Mouse (Mus musculus) cerebellum, adult 9-11 months (tissue): Measurements from ENCODE around the gene Pibf1.

ENCODE experiments used
- DNase-seq: peaks from one replicate; pipeline ENCODE4 v3.0.0; 2022

Pibf1 gene

DNA sequence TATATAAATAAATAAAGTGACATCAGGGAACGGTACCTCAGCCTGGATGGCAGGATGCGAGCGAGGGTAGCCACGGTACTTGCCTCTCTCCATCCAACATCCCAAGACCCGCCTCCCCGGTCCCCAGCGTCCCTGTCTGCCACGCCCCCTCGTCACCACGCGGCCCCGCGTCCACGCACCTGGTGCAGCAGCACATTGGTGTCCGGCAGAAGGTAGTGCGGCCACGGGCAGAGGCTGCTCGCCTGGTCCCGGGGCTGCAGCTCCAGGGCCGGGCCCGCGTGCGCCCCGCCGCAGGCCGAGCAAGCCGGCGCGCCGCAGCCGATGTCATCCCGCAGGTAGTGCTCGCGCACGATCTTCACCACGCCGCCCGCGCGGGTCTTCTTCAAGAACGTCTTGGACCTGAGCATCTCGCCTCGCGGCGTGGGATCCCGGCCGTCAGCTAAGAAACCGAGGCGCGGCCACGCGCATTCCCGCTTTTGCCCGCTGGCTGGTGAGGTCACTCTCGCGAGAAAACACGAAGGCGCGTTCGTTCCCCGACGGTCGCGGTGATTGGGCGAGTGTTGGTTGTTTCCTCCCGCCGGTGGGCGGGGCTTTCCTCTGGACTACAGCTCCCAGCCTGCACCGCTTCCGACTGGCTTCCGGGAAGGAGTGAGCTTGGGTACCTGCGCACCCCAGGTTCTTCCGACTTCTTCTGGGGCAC lies at the start of gene Pibf1, which contains the start of gene Dis3:
Pibf1 (plus strand) TSS at position 158 of the 700 bp plus-strand sequence.
Dis3 (minus strand) TSS at position 504 of the 700 bp plus-strand sequence.
- peak; percentile 99 for DNase-seq

DNA sequence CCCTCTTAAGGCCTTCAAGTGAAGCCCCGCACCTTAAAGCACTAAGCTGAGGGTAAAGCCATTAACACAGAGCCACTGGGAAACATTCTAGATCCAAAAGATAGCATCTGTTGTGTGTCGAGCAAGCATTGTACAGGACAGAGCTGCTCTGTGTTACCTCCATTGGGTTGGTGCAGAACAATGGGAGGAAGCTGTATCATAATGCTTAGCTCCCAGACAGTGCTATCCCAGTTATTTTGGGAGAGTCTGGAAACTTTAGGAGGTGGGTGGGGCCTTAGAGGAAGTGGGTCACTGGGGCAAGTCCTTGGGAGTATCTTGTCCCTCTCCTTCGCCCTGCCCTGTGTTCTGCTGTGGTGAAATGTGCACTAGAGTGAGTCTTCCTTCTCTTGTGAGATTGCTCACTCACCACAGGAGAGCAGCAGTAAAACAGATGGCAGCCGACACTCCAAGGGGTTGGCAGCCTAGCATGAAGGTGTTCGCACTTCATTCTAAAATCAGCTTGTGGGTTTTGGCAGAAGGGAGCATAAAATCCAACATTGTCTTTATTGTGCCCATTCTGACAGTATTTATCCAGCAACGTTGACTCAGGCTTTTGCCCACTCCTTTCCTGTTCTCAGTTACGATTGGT lies 40.2 kb upstream of the Pibf1 start:
- peak; percentile 46 for DNase-seq

DNA sequence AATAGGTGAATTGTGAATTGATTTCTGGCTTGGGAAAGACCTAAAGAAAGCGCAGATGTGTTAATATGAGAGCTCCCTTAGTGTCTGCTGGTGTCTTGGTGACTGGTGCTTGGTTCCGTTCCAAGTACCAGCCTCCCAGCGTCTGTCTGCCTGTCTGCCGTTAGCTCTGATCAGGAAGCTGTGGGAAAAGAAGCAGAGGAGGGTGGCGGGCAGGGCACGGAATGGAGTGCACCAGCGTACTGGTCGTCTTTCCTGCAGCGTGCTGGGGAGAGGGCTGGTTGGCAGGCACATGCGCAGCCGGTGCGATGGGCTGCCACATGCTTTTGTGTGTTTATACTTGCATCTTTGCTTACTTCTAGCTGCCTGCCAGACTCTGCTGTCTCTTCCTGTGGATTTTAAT lies 38.6 kb upstream of the Pibf1 start:
- DNase-seq = peak; percentile 16

DNA sequence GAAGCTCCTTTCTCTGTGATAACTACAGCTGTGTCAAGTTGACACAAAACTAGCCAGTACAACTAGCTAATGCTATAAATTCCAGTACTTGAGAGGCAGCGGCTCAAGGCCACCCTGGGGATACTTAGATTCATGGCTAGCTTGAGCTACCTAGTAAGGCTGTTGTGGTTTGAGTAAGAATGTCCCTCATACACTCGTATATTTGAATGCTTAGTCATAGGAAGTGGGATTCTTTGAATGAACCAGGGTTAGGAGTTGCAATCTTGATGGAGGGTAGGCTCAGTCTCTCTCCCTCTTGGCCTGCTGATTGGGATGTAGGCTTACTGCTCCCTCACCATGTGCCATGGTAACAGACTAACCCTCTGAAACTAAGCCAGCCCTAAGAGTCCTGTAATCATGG lies 36.1 kb upstream of the Pibf1 start:
- no peak for DNase-seq

DNA sequence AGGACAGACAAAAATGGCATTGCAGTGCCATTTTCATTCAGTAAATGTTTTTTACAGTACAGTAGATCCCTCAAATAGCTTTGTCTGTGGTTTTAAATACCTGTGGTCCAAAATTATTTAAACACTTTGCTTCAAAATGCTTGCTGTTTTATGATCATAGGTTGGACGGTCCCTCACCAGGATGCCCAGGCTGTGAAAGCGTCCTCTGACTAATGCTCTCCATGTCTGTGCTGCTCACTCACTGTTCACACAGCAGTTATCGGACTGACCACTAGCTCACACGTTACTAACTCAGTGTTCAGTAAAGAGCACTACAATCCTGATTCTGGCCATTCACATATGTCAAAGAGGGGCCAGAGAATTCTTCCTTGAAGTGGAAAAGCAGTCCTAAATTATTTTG lies 28.1 kb upstream of the Pibf1 start:
- no peak for DNase-seq

DNA sequence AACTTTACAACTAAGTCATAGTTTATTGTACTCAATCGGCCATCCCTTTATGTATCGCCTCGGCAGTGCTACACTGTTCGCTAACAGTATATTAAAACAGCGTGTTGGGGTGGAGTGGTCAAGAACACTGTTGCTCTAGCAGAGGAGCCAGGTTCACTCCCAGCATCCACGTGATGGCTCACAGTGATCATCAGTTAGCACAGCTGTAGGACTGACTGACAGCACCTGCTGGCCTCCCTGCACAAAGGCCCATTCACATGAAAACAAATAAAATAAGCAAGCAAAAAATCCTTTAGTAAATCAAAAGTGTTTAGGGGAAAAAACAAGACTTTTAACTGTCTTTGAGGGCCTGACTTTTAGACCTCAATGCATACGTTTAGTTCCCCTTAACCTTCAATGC lies 10.3 kb upstream of the Pibf1 start:
- DNase-seq = no peak

DNA sequence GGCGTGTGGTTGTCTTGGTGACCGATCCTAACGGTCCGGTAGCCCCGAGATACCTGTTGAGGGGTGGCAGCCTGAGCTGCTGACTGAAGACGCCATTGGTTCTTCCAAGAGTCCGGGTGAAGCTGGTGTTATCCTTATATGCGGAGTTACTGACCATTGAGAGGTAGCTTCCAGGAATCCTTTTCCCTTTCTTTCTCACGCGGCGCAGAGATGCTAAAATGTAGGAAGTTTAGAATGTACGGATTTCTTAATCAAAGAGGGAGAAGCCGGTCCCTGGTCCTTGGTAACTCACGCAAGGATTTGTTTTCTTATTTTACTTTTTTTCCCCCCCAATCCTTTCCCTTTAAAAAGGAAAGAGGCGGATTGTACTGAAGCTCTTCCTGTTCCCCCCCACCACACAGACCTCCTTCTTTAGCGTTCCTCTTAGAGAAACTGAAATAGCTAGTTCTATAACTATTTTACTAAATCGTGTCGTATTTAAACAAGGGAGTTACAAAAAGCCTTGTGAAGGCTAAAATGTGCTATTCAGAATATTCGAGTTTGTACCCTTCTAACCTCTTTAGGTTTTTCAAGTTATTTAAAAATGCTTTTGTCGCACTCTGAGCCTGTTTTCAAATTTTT lies 853 bp downstream of the Pibf1 start:
- DNase-seq = no peak

DNA sequence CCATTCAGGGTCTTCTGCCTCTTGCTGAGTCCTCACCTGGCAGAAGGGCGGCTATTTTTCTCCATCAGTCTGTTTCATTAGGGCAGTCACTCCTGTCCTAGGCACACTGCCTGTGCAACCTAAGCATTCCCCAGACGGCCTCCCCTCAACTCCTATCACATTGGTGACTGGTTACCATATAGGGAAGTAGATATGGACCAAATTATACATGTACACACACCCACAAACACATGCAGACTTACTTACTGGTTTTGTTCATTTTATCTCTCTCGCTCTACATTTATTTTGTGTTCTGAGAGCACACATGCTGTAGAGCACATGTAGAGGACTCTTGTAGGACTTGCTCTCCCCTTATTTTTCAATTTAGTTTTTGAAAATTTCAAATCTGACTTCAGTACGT lies 3.8 kb downstream of the Pibf1 start:
- no peak for DNase-seq

DNA sequence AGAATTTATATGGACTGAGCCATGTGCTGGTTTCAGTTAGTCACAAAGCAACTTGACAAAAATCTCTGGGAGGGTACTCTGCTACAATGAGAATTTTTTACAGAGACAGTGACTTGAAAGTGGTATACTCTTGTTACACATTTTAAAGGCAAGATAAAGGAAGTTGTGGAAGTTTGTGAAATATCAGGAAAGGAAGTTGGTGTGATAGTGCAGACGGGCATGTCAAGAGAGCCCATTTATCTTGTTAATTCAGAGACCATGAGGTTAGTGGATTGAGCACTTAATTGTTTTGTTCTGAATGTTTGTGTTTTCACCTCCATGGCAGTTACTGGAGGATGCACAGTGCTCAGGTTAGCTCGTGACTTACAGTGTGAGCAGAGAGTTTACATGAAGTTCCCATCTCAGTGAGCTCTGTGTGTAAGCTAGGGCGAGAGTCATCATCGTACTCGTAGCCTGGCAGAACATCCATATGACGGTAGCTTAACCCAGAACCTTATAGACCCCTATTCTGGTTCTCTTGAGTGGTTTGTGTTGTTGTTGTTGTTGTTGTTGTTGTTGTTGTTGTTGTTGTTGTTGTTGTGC lies 5.4 kb downstream of the Pibf1 start:
- no peak for DNase-seq

DNA sequence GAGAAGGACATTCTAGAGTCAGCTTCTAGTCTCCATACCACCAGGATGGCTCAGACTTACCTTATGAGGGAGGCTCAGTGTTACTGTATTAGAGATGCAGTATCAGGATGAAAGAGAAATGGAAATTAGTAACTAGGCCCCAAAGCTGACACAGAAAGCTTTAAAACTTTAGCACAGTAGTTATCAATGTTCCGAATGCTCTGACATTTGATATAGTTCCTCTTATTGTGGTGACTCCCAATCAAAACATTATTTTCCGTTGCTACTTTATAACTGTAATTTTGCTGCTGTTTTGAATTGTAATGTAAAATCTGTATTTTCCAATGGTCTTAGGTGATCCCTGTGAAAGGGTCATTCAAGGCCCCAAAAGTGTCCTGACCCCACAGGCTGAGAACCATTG lies 7.4 kb downstream of the Pibf1 start:
- DNase-seq = no peak

DNA sequence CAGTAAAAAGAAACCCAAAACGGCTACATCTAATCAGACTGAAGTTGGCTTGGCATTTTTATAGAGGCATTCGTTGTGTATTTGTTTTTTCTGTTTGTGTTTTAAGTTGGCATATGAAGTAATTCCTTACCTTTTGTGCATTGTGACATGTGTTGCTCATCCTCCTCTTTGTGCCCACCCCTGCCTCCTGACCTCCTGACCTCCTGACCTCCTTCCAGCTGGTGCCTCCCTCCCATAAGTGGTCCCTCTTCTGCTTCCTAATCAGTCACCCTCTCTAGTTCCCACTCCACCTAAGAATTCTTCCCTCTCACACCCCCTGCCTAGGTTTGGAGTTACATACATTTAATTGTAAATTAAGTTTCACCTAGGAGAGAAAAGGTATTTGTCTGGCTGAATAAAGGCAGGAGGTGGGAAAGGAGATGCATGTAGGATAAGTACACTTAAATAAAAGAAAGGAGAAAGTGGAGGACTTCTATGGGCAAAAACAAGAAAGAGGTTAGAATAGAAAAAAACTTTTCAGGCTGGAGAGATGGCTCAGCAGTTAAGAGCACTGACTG lies 8.5 kb downstream of the Pibf1 start:
- DNase-seq = no peak

DNA sequence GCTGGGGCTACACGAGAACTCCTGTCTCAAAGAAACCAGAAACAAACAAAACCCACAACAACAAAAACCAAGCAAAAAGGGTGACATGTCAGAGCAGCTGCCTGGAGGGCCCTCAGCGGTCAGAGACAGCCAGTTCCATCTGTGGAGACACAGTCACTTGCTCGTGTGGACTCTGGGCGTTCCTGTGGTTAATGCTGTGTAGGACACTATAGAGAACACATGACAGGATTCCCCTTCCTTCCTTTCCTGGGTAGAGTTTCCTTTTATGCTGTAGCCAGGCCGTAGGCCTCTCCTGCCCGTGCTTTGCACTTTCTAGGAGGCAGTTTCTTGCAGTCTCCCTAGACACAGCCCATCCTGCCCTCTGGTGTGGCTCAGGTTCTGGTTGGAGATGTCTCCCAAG lies 9.5 kb downstream of the Pibf1 start:
- no peak for DNase-seq

DNA sequence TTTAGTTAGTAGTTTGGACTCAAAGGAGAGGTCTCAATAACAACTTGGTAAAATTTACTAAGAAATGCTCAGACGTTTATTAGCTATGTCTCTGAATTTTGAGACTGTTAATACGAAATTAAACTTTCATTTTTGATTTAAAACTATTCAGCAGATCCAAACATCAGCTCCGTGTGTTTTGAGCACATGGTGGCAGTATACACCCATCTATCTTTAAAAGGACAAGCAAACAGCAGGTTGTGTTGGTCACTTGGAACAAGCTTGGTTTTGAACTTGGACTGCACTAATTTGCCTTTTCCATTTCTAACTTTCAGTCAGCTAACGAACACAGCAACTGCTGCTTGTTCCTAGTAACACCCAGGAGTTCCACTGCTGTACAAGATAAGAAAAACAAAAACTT lies 18.4 kb downstream of the Pibf1 start:
- no peak for DNase-seq

DNA sequence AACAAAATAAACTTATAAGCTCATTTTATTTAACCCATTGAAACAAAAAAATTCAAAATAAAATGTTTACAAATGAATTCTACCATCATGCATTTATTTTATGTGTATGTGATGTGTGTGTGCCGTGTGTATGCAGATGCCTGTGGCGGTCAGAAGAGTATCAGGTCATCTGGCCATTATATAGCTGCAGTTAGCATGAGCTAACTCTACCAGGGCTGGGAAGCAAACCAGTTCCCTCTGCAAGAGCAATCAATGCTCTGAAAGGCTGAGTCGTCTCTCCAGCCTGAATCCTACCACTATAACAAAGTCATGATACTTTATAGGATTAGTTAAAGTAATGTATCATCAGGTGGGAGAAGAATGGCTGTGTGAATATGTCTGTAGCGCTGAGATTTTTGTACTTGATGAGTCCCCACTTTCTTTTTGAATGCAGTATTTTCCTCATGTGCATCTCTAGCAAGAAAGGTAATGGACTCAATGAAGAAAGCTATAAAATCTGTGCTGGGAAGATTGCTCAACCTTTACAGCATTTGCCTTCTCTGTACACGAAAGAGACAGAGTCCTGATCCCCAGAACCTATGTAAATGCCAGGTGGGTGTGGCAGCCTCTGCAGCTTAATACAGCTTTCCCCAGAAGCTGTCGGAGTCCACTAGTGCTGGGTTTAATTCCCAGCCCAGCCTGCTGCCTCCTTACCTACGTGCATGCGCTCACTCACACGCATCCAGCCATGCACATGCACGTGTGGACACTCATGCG lies 22.5 kb downstream of the Pibf1 start:
- no peak for DNase-seq

DNA sequence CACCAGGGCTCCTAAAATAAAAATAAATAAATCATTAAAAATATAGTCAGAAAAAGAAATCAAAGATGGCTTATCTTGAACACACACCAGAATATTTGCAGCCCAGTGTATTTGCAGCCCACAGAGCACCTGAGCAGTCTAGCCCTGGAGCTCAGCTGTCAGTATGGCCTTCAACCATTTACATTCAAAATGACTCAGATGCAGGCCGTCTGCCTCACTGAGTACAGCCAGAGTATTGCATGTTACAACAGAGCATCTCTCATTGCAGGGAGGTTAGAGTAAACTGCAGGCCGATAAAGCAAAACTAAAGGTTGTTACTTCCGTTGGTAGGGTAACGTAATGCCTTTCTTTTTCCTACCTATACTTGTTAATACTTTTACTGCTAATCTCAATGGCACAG lies 24.9 kb downstream of the Pibf1 start:
- DNase-seq = no peak

DNA sequence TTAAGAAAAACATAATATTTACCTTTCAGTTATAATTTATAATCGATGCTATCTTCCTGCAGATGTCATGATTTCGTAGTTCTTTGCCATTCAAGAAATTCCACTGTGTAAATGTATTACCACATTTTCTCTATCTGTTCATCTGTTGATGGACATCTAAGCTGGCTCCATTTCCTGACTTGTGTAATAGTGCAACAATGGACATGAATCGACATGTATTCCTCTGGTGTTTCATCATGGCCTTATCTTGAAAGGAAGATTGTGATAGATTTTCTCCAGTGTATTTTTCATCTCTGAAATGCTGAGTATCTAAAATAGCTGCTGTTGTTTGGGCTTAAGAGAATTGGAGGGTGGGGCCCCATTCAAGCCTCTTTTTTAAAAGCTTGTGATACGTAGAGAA lies 27.5 kb downstream of the Pibf1 start:
- no peak for DNase-seq

DNA sequence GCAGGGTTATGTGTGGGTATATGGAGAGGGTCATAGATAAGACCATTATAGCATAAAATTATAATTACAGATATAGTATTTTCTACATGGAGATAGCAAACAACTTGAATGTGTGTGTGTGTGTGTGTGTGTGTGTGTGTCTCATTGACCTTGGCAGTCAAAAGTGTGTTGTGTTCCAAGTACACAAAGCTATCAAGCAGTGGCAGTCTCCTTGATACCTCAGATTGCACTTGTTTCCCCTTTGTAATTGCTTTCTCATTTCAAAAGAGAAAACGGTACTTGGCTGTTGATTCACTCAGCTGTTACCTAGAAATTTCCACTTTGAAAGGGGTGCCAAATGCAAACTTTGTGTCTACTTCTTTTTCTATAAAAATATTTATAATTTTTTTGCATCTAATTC lies 28.3 kb downstream of the Pibf1 start:
- DNase-seq = no peak

DNA sequence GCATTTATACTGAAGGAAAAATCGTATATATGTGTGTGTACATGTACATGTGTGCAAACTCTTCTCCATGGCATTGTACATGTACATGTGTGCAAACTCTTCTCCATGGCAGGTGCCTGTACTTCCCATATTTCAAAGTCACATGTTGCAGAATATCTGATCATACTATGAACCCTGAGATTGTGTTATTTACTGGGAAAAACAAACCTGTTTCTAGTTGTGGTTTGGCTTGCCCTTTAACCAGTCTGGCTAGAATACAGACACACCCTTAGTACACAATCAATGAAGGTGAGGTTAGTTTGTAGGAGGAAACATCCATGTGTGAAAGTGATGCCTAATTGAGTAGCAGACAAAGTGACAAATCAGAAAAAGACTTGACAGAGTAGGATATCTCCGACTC lies 29.8 kb downstream of the Pibf1 start:
- no peak for DNase-seq

DNA sequence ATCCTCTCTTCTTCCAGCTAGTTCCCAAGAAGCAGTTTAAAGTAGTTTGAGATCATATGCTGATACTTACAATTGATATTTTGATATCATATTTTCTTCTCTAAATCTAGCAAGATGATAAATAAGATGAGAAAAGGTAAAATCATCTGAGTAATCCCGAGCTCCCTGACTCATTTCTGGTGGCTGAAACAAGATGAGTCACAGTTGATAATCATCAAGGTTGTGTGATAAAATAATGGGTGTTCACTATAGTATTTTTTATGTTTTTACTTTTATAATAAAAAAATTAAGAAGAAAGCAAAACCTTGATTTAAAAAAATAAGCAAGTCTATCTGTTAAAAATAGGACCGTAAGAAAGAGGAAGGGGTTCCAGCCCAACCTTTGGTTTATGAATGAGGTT lies 34.8 kb downstream of the Pibf1 start:
- DNase-seq = no peak

DNA sequence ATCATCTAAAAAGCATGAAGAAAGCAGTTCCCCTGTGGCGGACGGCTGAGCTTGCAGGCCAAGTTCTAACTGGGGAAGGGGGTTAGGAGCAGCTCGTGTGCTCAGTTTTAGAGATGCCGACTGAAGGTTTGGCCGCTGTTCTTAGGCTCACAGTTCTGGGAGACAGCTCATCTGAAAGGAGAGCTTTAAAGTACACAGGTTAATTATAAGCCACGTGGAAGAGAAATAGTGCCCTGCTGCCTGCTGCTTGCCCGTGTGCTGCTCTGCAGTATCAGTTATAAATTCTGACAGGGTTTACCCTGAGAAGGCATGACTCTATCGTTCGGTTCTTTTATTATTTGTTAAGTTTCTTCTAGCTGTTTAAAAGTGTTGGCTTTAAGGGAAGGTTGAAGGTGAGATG lies 36.5 kb downstream of the Pibf1 start:
- DNase-seq = no peak

DNA sequence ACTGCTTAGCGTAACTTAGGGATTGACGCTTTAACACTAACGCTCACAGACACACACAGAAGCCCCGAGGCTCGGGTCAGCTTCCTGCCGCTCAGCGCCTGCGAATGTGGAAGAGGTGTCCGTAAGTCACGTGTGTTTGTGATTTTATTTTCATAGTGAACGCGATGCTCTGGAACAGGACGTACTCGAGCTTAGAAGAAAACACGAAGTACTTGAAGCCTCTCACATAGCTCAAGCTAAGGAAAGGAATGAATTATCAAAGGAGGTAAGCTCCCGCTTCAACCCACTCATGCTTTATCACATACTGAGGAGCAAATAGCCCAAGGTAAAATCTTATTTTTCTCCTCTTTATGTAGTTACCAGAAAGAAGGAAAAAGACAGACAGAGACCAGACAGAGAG lies 37.1 kb downstream of the Pibf1 start:
- DNase-seq = no peak

DNA sequence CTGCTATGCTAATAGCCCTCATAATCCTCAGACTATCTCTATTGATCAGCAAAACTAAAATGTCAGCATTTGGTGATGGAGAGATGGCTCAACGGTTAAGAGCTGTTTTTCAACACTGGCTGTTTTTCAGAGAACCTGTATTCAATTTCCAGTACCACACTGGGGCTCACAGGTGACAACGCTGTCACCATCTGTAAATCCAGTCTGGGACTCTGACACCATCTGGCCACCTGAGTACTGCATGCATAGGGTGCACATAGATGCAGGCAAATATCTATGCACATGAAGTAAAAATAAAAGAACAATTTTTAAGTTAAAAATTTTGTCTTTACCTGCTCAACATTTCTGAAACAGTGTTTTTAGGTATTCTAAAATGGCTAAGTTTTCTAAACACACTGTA lies 40.8 kb downstream of the Pibf1 start:
- peak; percentile 52 for DNase-seq
